Mouse (Mus musculus): ENCODE results near the gene Ppm1b.
"Not testable (repeated sequence)": the region's sequence is repeated elsewhere in the genome, so short reads cannot be mapped to it uniquely, and the experiment has no call there.

Gene Ppm1b

DNA sequence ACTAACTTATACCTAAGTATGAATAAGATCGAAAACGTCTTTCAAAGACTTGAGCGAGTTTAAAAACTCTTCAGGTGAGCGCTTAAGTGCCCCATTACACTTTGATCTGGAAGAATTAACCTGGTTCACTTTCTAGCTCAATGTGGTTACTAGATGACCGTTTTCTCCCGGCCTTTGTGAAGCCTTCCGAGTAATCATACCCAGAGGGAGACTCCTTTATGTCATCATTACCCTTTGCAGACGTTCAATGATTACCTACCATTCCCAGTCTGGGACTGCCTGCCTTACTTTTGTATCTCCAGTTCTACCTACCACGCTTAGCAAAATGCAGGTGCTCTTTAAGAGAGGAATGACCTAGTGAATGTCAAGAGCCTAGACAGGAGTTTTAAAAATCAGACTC is at the start of gene Ppm1b:
TSS of gene Ppm1b (plus strand) at position 301 of the 400 bp plus-strand sequence.
- no peak for DNase-seq (ENCODE audit: low spot score)

GRCm38 (mm10) chr17:84921666-84922376 is 34.7 kb upstream of the Ppm1b start:
- no peak for DNase-seq (ENCODE audit: low spot score)

- no peak for DNase-seq (ENCODE audit: low spot score)
These were observed 31.8 kb upstream of the Ppm1b start for GRCm38 (mm10) chr17:84924779-84925178.

GRCm38 (mm10) chr17:84926233-84926632 is 30.3 kb upstream of the Ppm1b start:
- peak; percentile 84 for DNase-seq (ENCODE audit: low spot score)

DNA sequence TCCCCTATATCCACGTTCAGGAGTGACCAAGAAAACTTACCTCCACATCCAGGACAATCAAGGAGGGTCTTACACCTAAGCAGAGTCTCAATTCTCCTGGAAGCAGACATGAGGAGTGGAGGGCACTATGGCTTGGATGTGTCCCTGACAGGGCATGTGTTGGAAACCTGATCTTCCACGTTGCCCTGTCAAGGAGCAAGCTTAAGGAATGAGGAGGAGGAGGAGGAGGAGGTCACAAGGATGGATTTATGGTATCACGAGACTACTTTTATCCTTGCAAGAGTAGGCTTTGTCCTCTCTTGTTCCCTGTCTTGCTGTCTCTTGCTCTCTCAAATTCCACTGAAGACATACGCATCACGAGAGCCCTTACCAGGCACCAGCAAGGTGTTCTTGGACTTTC is 29.0 kb upstream of the Ppm1b start:
- no peak for DNase-seq (ENCODE audit: low spot score)

DNA sequence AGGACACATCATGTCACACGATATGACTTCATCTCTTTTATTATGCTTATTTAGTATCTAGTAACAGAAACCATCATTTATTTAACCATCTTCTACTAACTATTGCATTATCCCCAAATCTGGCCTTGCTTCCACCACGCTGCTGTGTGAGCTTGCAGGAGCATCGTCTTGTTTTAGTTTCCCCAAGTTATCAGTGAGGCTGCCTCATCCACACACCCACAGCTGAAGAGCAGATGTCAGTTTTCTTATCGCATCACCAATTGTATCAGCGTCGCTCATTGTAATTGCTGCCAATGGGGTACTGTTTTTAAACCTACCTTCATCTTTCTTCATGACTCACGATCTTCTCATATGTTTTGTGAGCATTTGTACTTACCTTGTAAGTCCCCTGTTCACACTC is 23.6 kb upstream of the Ppm1b start:
- DNase-seq (ENCODE audit: low spot score): no peak

- DNase-seq (ENCODE audit: low spot score): peak; percentile 87
These were observed 22.6 kb upstream of the Ppm1b start for GRCm38 (mm10) chr17:84933968-84934367.

DNA sequence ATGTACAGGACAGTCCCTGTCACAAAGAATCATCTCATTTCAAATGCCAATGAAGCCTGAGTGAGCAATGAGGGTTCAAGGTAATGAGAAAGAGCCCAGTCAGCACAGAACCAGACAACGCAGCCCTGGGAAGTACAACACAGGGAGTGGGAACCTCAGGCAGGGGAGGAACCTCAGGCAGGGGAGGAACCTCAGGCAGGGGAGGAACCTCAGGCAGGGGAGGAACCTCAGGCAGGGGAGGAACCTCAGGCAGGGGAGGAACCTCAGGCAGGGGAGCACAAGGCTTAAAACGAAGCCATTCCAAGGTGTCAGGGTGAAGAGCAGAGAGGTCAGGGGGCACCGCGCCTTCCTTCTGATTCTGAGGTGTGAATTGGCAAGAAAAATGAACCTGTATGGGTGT is 20.9 kb upstream of the Ppm1b start:
- DNase-seq (ENCODE audit: low spot score): not testable (repeated sequence)

DNA sequence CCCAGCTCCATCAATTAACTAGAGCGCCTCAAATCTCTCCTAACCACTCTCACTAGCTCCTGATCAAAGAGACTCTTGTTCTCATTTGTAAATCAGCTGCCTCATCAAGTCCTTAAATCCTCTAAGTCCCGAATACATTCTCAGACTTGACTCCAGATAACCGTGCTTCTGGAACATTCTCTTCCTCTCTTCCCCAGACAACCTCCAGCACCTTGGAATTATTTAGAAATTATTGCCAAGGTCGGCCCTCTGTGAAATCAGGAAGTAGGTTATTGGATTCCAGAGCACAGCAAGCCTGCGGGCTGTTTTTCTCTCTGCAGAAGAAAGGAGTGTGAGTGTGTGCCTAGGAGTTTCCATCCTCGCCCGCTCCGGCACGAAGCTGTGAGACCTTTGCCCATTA is 20.2 kb upstream of the Ppm1b start:
- DNase-seq (ENCODE audit: low spot score): no peak

DNA sequence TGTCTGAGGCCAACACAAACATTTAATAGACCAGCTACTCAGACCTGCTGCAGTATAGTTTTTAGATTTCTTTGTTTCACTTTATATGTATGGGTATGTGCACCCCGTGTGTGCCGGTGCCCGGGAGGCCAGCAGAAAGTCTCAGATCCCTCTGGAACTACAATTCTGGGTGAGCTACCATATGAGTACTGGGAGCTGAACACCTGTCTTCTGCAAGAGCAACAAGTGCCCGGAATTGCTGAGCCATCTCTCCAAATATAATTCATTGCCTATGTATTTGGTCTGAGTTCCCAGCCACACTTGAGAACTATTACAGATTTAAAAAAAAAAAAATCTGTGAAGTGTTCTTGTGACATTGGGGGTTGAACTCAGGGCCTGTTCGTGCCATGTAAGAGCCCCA is 19.7 kb upstream of the Ppm1b start:
- no peak for DNase-seq (ENCODE audit: low spot score)

DNA sequence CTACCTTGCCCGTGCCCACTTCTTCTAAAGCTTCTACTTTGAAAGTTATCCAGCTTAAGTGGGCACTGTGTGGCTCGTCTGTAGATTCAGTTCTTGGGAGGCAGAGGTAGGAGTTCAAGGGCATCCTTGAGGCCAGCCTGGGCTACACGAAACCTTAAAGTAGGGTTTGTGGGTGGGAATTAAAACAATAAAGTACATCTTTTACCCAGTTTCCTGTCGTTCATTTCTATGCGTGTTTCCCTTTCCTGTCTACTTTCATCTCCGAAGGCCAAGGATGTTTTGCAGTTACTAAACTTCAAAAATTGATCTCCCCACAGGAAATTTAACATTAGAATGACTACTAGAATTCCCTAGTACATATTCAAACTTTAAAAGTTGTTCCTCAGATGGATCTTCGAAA is 19.3 kb upstream of the Ppm1b start:
- DNase-seq (ENCODE audit: low spot score): no peak

DNA sequence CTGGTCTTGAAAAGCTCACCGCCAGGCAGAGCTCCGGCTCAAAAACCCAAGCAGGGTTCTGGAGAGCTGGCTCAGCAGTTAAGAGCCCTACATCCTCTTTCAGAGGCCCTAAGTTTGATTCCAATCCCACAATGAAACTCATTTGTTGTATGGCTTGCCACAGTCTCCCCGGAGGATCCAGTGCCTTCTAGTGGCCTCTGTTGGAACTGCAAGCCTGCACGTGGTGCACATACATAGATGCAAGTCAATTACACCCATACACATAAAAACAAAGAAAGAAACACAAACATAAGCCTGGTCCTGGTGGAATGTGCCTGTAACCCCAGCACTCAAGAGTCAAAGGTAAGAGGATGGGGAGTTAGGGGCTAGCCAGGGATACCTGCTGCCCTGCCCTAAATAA is 18.3 kb upstream of the Ppm1b start:
- no peak for DNase-seq (ENCODE audit: low spot score)

- no peak for DNase-seq (ENCODE audit: low spot score)
These were observed 16.4 kb upstream of the Ppm1b start for GRCm38 (mm10) chr17:84940017-84940731.

DNA sequence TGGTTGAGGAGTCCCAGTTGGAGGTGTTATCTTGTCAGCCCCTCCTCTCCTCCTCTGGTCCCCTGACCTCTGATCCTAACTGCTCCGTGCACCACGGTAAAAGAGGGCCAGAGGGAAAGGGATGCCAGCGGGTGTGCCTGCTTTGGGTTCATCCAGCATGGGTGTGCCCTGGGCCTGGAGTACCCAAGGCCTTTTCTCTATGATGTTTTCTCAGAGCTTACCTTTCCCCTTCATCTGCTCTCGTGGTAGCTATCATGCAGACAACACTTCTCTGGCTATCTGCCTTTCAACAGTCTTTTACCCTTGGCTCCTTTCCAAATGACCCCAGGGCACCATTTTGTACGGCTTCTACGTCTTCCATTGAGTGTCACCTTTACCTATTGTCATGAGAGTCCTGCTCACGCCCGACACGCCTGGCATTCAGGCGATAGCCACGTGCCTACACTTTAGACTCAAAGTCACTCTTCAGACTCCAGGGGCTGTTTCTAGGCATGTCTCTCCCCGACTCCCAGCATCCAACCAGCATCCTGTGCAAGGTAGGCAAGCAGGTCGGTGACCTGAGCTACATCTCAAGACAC is 15.2 kb upstream of the Ppm1b start:
- DNase-seq (ENCODE audit: low spot score): no peak

- no peak for DNase-seq (ENCODE audit: low spot score)
These were observed 14.0 kb upstream of the Ppm1b start for GRCm38 (mm10) chr17:84942358-84943032.

DNA sequence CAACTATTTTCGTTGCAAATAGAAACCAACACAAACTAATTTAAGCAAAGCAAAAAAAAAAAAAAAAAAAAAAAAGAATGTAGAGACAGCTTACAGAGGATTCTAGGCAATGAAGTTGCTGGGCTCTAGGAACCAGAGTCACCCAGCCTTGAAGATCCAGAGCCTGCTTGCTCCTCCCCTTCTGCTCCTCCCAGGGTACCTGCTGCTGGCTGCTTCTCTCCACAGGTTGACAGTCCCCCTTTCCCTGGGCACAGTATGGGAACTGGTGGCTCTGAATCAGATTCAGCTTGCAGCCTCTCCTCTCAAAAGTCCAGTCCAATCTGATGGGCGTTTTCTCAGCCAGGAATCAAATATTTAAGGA is 13.5 kb upstream of the Ppm1b start:
- DNase-seq (ENCODE audit: low spot score): no peak

- DNase-seq (ENCODE audit: low spot score): no peak
These were observed 12.2 kb upstream of the Ppm1b start for GRCm38 (mm10) chr17:84944348-84944747.

DNA sequence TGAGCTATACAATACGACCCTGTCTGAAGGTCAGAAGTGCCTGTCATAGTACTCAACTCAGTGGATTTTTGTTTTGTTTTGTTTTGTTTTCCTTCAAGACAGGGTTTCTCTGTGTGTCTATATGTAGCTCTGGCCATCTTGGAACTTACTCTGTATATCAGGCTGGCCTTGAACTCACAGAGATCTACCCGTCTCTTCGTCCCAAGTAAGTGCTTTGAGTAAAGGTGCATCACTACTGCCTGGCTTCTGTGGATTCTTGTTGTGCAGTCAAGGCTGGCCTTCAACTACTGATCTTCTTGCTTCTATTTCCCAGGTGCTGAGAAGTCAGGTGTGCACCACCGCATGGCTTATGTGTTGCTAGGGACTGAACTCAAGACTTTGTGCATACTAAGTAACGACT is 4.0 kb upstream of the Ppm1b start:
- no peak for DNase-seq (ENCODE audit: low spot score)

DNA sequence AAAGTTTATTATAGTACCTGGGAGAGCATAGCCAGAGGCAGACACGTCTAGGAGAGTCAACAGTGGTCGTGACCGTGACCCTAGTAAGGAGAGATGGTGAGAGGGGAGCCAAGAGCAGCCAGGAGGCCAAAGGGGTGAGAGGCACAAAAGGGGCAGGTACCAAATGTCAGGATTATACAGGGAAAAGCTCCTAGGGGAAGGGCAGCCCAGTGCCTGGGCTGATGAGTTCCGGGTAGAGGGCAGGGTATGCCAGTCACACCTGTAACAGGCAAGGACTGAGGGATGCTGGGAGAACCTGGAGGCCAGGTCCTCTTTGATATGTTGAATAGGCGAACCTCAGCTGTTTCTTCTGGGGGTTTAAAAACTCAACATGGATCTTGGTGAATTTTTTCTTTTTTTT is 2.8 kb upstream of the Ppm1b start:
- DNase-seq (ENCODE audit: low spot score): no peak

GRCm38 (mm10) chr17:84954881-84955280 is 1.7 kb upstream of the Ppm1b start:
- no peak for DNase-seq (ENCODE audit: low spot score)

DNA sequence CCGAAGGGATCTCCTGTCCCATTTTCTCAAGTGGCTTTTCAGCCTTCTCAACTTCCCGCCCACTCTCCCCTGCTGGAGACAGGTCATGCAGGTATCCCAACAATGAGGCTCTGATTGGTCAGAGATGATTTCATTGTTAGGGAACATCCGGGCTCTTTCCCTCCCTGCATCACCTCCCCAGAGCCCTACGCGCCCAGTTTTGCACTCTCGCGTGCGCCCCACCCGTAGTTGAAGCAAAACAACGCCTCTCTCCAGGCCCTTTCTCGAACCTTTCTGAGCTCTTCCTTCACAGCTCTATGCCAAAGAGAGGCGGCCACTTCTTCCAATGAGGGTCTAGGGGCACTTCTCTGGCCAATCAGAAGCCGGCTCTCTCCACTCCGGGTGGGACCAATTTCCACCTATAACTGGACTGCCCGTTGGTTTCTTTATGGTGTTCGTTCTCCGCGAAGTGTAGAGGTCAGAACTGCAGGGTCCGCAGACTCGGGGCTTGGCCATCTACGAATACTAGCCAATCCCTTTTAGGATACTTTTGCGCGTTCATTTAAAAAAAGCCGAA is 468 bp downstream of the Ppm1b start:
- peak; percentile 95 for DNase-seq (ENCODE audit: low spot score)

- DNase-seq (ENCODE audit: low spot score): peak; percentile 100
These were observed 1.1 kb downstream of the Ppm1b start for GRCm38 (mm10) chr17:84957487-84958259.

All from c-Kit-positive CD71-positive TER-119-positive erythroid progenitor cells, embryonic 14.5 days (primary cell).